Mouse (Mus musculus) testis, adult 2 months (tissue): ENCODE data around the gene Caln1.

Experiments used
- CTCF ChIP-seq: fragments of 200-500 bp; IDR thresholded peaks from 2 replicates; pipeline ENCODE4 v1.5.1; 2012; ENCODE audit warnings: low read depth, mild to moderate bottlenecking, inconsistent platforms, low read length, moderate library complexity; ENCODE audit not compliant: control insufficient read depth, insufficient read depth, insufficient replicate concordance
- POLR2A ChIP-seq: fragments of 200-500 bp; IDR thresholded peaks from 2 replicates; pipeline ENCODE4 v1.6.1; 2012; ENCODE audit warnings: low read depth, mild to moderate bottlenecking, inconsistent platforms, low read length, moderate library complexity; ENCODE audit not compliant: control insufficient read depth

DNA sequence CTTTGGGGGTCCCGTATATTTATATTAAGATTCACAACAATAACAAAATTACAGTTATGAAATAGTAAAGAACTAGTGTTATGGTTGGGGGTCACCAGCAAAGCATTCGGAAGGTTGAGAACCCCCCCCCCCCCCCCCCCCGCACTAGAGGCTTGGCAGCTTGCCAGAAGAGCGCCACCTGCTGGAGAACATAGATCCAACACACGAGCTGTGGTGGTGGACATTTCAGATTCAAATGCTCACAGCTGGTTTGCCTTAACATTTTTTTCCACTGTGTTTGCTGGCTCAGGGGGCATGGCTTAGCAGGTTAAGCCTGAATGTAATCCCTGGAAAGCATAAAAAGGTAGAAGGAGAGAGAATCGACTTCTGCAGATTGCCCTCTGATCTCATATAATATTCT lies 490.5 kb downstream of the Caln1 start:
- TF ChIP-seq CTCF (peak; percentile 54; the same call in 1 of the 2 replicates), POLR2A (no peak)
